Mouse (Mus musculus): ENCODE measurements around the gene Fzd2.

Gene Fzd2

DNA sequence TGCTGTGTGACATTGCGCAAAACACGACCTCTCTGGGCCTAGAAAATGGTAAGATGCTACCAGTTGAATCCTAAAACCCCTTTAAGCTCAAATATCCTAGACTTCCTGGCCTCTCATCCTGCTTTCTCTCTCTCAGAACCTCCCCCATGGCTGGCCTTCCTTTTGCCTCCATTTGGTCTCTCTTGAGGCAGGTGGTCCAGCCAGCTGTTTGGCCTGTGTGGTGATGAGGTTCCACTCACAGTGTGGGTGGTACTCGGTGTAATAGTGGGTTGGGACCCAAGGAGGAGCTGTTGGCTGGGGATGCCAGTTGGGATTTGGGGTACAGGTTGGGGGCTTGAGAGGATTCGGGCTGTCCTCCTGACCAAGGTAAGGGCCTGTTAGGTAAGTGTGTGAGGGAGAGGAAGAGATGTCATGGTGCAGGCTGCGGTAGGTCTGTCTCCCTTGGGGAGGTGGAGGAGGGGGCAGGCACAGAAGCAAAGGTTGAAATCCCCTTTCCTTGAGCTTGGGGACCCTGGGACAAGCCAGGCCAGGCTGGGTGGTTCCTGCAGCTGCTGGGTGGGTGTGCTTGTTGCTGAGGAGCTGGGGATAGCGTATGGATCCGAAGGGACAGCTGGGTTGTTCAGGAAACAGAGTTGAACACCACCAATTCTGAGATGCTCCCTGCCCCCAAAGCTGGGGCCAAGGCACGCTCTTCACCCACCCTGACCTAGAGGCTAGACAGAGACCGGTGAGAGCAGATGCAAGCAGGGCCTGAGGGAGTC lies 23.2 kb downstream of the Fzd2 start:
- ChIA-PET POLR2A (interaction anchor here in 3 of 4 experiments (0.5 to 2.4 kb wide), 10 partner anchors 9 to 251 kb away, joined by 3 to 9 read pairs (median 4); partner anchors contain the start of gene Fzd2 (in 1 of the 3)), CTCF (interaction anchor here in 3 of 4 experiments (0.5 to 1.9 kb wide), 7 partner anchors 8 to 196 kb away, joined by 3 to 7 read pairs (median 3); no protein-coding TSS in a partner anchor)

DNA sequence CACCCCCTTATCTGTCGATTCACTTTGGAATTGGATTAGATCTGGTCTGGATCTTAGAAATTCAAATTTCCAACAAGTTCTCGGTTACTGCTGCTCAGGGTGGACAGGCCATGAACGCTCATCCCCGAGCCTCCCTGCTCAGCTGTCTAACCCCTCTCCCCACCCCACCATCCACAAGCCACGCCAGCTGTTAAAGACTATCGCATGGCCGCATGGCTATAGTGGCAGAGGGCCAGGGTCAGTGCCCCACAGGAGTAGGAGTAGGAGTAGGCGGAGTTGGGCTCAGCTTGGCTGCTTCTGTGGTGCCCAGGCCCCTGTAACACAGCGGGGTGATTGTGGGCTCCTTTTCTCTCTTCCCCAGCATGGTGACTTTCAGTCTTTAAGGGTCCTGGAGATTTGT lies 24.3 kb downstream of the Fzd2 start:
- CTCF ChIA-PET = interaction anchor here in 2 of 4 experiments (0.6 to 1.9 kb wide), 3 partner anchors 9 to 198 kb away, joined by 3 to 7 read pairs (median 4); no protein-coding TSS in a partner anchor
- POLR2A ChIA-PET = interaction anchor here in 2 of 4 experiments (0.9 to 2.4 kb wide), 8 partner anchors 8 to 253 kb away, joined by 3 to 9 read pairs (median 4); partner anchors contain the start of gene Fzd2 (in 2 of the 2)

DNA sequence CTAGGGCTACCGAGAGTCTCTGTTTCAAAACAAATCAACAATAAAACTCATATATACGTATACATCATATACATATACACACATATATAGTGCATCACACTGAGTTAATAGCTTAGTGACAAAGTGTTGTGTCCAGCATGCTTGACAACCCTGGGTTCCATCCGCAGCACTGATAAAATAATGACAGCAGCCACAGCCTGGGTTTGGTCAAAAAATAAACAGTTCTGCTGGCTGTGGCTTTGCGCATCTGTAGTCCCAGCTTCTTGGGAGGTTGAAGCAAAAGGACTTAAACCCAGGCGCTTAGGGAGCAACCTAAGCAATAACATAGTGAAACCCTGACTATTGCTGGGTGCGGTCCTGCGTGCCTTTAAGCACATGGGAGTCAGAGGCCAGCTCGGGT lies 25.2 kb downstream of the Fzd2 start:
- POLR2A ChIA-PET = interaction anchor here in 1 of 4 experiments (1.2 to 1.4 kb wide), 2 partner anchors 15 to 52 kb away, joined by 3 to 4 read pairs; no protein-coding TSS in a partner anchor
- CTCF ChIA-PET = interaction anchor here (0.6 to 1.9 kb wide), 6 partner anchors 9 to 42 kb away, joined by 3 to 7 read pairs (median 4); no protein-coding TSS in a partner anchor

DNA sequence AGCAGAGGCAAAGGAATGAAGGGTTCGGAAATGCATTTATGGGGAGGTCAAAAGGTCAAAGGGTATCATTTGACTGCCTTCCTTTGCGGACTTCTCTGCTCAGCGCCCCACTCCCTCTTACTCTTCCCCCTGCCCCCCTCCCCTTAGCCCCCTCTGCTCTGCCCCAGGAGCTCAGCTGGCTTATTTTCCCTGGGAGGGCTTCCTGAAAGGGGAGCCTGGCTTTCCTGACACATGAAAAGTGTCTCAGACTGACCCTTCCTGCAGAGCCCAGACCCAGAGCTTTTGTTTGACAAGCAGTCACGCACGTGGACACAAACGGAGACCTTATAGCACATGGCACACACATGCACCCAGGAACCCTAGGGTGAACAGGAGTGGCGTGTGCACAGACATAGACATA lies 26.5 kb downstream of the Fzd2 start:
- CTCF ChIA-PET = interaction anchor here in 2 of 4 experiments (0.7 to 1.0 kb wide), 2 partner anchors 11 to 1045 kb away, joined by 4 read pairs; no protein-coding TSS in a partner anchor

DNA sequence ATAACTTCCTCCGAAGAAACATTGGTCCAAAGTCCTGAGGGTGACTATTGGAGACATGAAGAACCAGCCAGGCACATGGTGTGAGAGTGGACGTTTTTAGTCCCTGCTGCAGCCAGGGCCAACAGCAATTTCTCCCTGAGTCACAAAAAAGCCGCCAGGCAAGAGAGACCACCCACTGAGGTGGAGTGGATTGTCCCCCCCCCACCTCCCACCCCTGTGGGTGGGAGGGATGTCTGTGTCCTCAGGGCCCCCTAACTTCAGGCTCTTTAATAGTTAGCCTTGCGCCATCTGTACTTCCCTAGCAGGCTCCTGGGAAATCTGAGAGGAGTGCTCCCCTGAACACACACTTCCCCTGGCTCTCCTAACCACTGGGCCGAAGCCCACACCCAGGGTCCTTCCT lies 27.0 kb downstream of the Fzd2 start:
- ChIA-PET CTCF (no interaction called here), POLR2A (interaction anchor here in 1 of 4 experiments (0.6 kb wide), 1 partner anchor 16 kb away, joined by 3 read pairs; no protein-coding TSS in a partner anchor)

More for the DNA sequence above, 26.5 kb downstream of the Fzd2 start:
- POLR2A ChIA-PET = interaction anchor here in 1 of 4 experiments (0.6 kb wide), 1 partner anchor 15 kb away, joined by 3 read pairs; no protein-coding TSS in a partner anchor

DNA sequence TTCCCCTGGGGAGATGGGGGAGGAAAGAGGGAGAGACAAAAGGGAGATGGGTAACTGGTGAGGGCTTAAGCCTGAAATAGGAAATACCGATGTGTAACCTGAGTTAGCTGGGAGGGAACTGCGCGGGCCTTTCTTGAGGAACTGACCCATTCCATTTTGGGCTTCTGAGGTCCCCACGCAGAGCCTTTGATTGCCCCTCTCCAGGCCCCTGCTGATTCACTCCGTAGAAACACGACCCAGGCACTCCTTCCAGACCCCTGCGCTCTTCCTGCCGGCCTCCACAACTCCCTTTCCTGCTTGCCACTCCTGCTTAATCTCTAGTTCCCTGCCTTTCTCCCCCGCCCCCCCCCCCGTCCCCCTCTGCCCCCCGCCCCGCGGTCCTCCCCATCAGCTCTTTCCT lies 28.5 kb downstream of the Fzd2 start:
- CTCF ChIA-PET = interaction anchor here in 2 of 4 experiments (1.0 to 1.1 kb wide), 2 partner anchors 14 to 145 kb away, joined by 3 read pairs; no protein-coding TSS in a partner anchor
- POLR2A ChIA-PET = interaction anchor here in 3 of 4 experiments (1.0 to 1.5 kb wide), 8 partner anchors 8 to 76 kb away, joined by 3 to 9 read pairs (median 4); partner anchors contain the start of gene Fzd2 (in 1 of the 3)

DNA sequence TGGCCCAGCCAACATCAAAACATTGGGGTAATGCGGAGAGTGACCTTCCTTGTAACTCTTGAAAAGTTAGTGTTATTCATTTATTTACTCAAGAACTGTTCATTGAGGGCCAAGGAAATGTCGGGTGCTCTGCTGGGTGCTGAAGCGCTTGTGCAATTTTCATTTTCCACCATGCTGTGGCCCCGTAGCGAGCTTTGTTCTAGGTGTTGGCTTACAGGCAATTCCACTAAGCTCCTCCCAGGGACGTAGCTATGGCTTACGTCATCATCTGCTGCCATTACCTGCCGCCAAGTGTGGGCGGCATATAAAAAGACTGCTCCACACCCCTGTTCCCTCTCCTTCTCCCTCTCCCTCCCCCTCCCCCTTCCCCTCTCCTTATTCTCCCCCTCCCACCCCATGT lies 29.2 kb downstream of the Fzd2 start:
- ChIA-PET CTCF (interaction anchor here in 2 of 4 experiments (0.6 to 1.2 kb wide), 5 partner anchors 9 to 146 kb away, joined by 3 to 5 read pairs (median 3); no protein-coding TSS in a partner anchor), POLR2A (interaction anchor here (0.6 to 1.5 kb wide), 18 partner anchors 8 to 507 kb away, joined by 3 to 9 read pairs (median 3); partner anchors contain the start of gene Fzd2 (in 1 of the 4))

DNA sequence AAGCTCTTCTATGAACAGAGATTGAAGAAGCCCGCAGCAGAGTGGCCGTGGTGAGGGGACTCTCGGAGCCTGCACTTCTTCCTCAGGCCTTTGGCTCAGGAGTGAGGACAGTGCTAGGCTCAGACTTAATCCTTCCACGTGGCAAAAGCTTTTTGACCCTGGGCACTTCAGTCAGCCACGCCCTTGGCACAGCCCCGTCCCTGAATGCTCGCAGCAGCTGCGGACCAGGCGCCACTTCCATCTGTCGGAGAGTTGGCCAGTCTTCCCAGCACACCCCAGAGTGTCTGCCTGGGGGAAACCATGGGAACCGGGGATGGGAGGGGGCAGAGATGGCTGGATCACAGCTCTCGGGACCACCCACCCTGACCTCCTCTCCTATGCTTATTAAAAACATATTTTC lies 32.7 kb downstream of the Fzd2 start:
- POLR2A ChIA-PET = interaction anchor here in 2 of 4 experiments (1.1 to 2.2 kb wide), 3 partner anchors 9 to 12 kb away, joined by 4 to 6 read pairs (median 5); no protein-coding TSS in a partner anchor
- CTCF ChIA-PET = interaction anchor here in 3 of 4 experiments (0.6 to 1.1 kb wide), 3 partner anchors 18 to 95 kb away, joined by 3 to 4 read pairs (median 3); no protein-coding TSS in a partner anchor

DNA sequence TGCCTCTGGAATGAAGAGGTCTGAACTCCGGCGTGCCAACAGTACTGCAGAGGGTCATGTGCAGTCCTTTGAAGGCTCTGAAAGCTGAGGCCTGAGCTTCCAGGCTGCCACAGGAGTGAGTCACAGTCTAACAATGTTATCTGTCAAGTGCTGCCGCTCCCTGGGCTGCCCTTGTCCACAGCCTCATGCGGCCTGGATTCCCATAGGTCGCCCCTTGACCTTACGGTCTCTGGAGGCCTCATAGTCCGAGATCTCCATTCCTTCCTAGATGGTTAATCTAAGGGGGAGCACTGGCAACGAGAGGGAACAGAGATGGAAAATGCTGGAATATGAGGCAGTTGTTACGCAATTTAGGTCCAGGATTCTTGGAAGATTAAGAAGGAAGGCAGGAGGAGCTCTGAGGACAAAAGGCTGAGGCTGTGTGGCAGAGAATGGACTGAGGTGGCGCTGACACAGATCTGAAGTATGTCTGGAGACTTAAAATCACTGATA lies 39.7 kb downstream of the Fzd2 start:
- POLR2A ChIA-PET = interaction anchor here in 2 of 4 experiments (0.7 to 1.6 kb wide), 7 partner anchors 16 to 1040 kb away, joined by 3 to 5 read pairs (median 3); no protein-coding TSS in a partner anchor
- CTCF ChIA-PET = interaction anchor here in 2 of 4 experiments (0.6 to 2.5 kb wide), 5 partner anchors 8 to 177 kb away, joined by 3 to 6 read pairs (median 4); no protein-coding TSS in a partner anchor

DNA sequence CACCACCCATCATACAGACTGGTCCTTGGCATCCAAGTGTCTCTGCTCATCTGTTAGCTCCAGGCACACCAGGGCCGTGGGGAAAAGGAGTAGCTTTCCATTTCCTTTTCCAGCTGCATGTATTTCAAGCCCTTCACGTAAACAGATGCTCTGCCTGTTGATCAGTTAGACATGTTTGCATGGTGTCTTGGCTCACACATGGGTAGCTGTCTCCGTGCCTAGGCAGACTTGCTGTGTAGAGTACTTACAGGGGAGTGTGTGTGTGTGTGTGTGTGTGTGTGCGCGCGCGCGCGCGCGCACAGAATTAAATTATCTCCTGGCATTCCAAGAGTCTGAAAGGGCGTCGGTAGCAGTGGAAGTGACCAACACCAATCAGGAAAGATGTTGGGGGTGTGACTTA lies 42.0 kb downstream of the Fzd2 start:
- ChIA-PET CTCF (interaction anchor here in 2 of 4 experiments (0.6 to 1.5 kb wide), 3 partner anchors 19 to 36 kb away, joined by 3 to 6 read pairs (median 3); no protein-coding TSS in a partner anchor), POLR2A (interaction anchor here in 2 of 4 experiments (0.6 to 1.3 kb wide), 3 partner anchors 13 to 83 kb away, joined by 3 read pairs; no protein-coding TSS in a partner anchor)

DNA sequence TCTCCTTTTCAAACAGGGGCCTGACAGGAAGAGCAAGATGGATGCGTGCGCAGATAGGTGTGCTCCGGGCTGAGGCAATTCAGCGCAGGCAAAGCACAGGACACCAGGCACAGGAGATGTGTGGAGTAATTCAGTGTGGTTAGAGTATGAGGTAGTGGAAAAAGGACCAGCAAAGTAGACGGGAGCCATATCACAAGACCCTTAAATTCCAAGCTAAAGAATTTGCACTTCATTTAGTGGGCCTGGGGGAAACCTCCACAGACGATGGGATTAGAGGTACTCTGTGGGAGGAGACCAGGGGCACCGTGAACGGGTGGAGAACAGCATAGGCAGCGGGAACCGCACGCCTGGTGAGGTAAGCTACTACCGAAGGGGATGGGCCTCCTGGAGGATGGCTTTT lies 43.7 kb downstream of the Fzd2 start:
- POLR2A ChIA-PET = interaction anchor here in 1 of 4 experiments (0.8 to 1.6 kb wide), 3 partner anchors 17 to 34 kb away, joined by 3 to 4 read pairs (median 3); no protein-coding TSS in a partner anchor
- CTCF ChIA-PET = interaction anchor here in 3 of 4 experiments (0.6 to 1.5 kb wide), 3 partner anchors 15 to 406 kb away, joined by 3 to 4 read pairs (median 3); no protein-coding TSS in a partner anchor

DNA sequence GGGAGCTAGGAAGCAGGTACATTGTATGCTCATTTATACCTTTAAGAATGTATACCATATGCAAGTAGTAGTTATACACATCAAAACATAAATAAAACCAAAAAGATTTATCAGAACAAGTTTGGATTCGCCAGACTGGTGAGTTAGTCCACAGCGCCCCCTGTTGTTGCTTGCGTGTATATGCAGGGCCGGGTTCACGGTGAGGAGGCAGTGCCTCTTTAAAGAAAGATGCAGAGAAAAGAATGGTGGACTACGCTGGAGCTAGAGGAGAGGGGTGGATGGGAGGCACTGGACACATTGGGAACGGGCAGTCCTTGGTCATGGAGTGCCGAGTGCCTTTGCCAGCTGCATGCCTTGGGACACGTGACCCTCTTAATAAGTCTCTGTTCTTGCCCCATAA lies 47.2 kb downstream of the Fzd2 start:
- POLR2A ChIA-PET = no interaction called here
- CTCF ChIA-PET = interaction anchor here (0.6 to 4.5 kb wide), 23 partner anchors 8 to 567 kb away, joined by 3 to 27 read pairs (median 4); partner anchors contain the start of gene Fam171a2 (in 1 of the 4)

DNA sequence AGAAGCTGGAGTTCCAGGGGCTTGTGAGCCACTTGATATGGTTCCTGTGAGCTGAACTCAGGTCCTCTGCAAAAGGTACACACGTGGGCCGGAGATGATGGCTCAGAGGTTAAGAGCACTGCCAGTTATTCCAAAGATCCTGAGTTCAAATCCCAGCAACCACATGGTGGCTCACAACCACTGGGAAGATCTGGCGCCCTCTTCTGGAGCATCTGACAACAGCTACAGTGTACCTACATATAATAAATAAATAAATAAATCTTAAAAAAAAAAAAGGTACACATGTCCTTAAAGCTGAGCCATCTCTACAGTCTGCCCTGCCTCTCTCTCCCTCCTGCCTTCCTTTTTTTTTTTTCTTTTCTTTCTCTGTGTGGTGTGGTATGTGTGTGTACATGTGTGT lies 48.6 kb downstream of the Fzd2 start:
- POLR2A ChIA-PET = interaction anchor here in 2 of 4 experiments (0.7 to 1.2 kb wide), 4 partner anchors 13 to 83 kb away, joined by 3 to 5 read pairs (median 4); partner anchors contain the start of gene Ccdc43 (in 1 of the 2)
- CTCF ChIA-PET = interaction anchor here (0.6 to 4.5 kb wide), 30 partner anchors 8 to 344 kb away, joined by 3 to 27 read pairs (median 4); partner anchors contain the start of gene Fzd2 (in 1 of the 4)

DNA sequence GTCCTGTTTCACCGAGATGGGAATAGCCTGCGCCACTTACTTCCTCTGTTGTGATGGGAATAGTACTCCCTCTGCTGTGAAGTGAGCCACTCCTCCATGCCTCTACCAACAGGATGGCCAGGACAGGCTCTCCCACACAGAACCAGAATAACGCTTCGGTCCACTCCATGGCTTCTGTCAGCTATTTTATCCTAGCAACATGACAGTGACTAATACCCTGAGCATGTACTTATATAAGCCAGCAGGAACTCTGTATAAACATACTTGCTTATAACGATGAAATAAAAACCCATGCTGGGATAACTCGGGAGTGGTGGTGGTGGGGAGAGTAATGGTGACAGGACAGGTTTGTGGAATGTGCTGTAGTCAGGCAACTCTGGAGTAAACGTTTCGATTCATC lies 51.7 kb downstream of the Fzd2 start:
- ChIA-PET POLR2A (interaction anchor here in 1 of 4 experiments (1.2 to 1.4 kb wide), 2 partner anchors 9 to 87 kb away, joined by 3 to 4 read pairs; no protein-coding TSS in a partner anchor), CTCF (interaction anchor here in 2 of 4 experiments (0.9 to 1.9 kb wide), 3 partner anchors 56 to 83 kb away, joined by 4 to 5 read pairs (median 5); no protein-coding TSS in a partner anchor)

DNA sequence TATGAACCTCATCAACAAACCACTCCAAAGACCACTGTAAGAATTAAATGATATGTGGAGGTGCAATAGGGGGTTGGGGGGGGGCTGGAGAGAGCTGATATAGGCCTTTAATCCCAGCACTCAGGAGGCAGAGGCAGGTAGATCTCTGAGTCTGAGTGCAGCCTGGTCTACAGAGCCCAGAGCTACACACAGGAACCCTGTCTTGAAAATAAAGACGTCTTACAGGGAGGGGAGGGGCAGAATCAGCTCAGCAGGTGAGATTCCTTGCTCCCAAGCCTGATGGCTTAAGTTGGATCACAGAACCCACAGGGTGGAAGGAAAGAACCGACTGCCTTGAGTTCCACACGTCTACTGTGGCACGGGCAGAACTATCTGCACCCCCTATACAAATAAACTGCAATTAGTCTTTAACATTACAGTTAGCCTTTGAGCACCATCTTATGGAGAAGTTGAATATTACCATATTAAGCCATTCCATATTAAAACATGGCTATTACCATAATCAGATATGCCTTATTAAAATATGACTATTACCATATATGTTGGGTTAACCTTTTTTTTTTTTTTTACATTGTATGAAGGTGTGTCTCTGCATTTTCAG lies 52.2 kb downstream of the Fzd2 start:
- ChIA-PET POLR2A (interaction anchor here in 2 of 4 experiments (0.6 to 1.4 kb wide), 3 partner anchors 9 to 90 kb away, joined by 3 to 4 read pairs (median 3); no protein-coding TSS in a partner anchor), CTCF (interaction anchor here in 3 of 4 experiments (0.5 to 1.9 kb wide), 5 partner anchors 57 to 409 kb away, joined by 4 to 5 read pairs (median 5); no protein-coding TSS in a partner anchor)

DNA sequence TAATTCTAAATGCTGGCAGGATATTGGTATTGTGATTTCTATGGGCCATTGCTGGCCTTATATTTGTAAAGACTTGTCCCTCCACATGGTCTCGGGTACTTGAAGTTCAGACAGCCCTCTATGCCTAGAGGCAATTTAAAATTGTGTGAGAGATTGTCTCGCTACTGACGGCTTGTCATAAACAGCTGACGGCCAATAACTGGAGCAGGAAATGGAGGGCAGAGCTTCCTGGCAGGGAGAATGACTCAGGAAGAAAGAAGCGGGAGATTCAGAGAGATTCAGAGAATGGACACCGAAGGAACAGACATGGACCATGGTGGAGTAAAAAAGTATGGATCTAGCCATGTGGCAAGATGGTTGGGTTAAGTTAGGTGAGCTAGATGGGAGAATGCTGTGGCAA lies 52.7 kb downstream of the Fzd2 start:
- ChIA-PET CTCF (interaction anchor here in 2 of 4 experiments (0.5 to 1.9 kb wide), 5 partner anchors 57 to 1427 kb away, joined by 3 to 5 read pairs (median 5); no protein-coding TSS in a partner anchor), POLR2A (interaction anchor here in 2 of 4 experiments (0.6 to 1.4 kb wide), 3 partner anchors 8 to 90 kb away, joined by 3 to 4 read pairs (median 3); no protein-coding TSS in a partner anchor)
